Mouse (Mus musculus) embryonic fibroblast, embryonic 13.5 days (primary cell): ENCODE data around the gene Morn2. TPM values are rescaled to one million over a fixed set of nuclear protein-coding genes. Genes with fewer than 3 reads are reported as not detected.
"Not testable (repeated sequence)": the region's sequence is repeated elsewhere in the genome, so short reads cannot be mapped to it uniquely, and the experiment has no call there.

Experiments used
- H3K27ac ChIP-seq: 2 replicates; pipeline ENCODE4 v1.5.1; 2012; ENCODE audit warnings: low read length, control low read depth, inconsistent platforms; ENCODE audit not compliant: insufficient read depth
- H3K4me1 ChIP-seq: 2 replicates; pipeline ENCODE4 v1.6.1; 2011; ENCODE audit warnings: low read length; ENCODE audit not compliant: control insufficient read depth, insufficient read depth
- H3K4me3 ChIP-seq: 2 replicates; pipeline ENCODE4 v1.5.1; 2011; ENCODE audit warnings: mild to moderate bottlenecking, control low read depth, low read length; ENCODE audit not compliant: insufficient read depth
- CTCF ChIP-seq: IDR thresholded peaks from 2 replicates; pipeline ENCODE4 v1.5.1; 2011; ENCODE audit warnings: mild to moderate bottlenecking, control low read depth, low read length, moderate library complexity, borderline replicate concordance; ENCODE audit not compliant: insufficient read depth
- POLR2A ChIP-seq: IDR thresholded peaks from 2 replicates; pipeline ENCODE4 v1.6.1; 2011; ENCODE audit warnings: low read depth, mild to moderate bottlenecking, control low read depth, low read length, moderate library complexity
- polyA plus RNA-seq: library from polyadenylated mRNA; stranded (reverse); fragments of >200 nt; gene quantifications from 2 replicates; pipeline ENCODE4 v1.2.4, GENCODE M21; 2011; ENCODE audit warnings: low read depth; ENCODE audit not compliant: missing spikeins, insufficient read length

Morn2 gene
- polyA plus RNA-seq, result 9.1 and 10.6 TPM in 2 replicates

GRCm38 (mm10) chr17:80290074-80290657 lies at the start of gene Morn2, which contains the start of gene Dhx57:
Morn2 (plus strand) TSS chr17:80290203.
Dhx57 (minus strand) TSS chr17:80290476.
- TF ChIP-seq CTCF, result no peak
- TF ChIP-seq POLR2A, result peak; percentile 71; the same call in 1 of the 2 replicates
- Histone ChIP-seq H3K27ac (peak within 1 kb of the TSS; percentile 51; the same call in 1 of the 2 replicates), H3K4me3 (peak within 1 kb of the TSS; percentile 97), H3K4me1 (peaks cover 2% of the 10 kb centered on the region; the same call in 1 of the 2 replicates)

GRCm38 (mm10) chr17:80241594-80241993 lies 48.4 kb upstream of the Morn2 start:
- TF ChIP-seq POLR2A, result no peak
- no peak for TF ChIP-seq CTCF
- Histone ChIP-seq H3K4me1 (no peaks in the 10 kb centered on the region), H3K4me3 (no peak overlapping the region), H3K27ac (no peak overlapping the region)

GRCm38 (mm10) chr17:80243116-80243515 lies 46.9 kb upstream of the Morn2 start:
- H3K4me1 ChIP-seq, result no peaks in the 10 kb centered on the region
- H3K4me3 ChIP-seq, result no peak overlapping the region
- no peak overlapping the region for H3K27ac ChIP-seq
- TF ChIP-seq CTCF (no peak), POLR2A (no peak)

- no peak overlapping the region for H3K27ac ChIP-seq
- H3K4me1 ChIP-seq, result 0 out of 2 replicates have a peak, but pooled peaks cover 2% of the 10 kb centered on the region
- H3K4me3 ChIP-seq, result no peak overlapping the region
- TF ChIP-seq CTCF (no peak), POLR2A (no peak)
Observed at GRCm38 (mm10) chr17:80252757-80253525, 37.1 kb upstream of the Morn2 start.

- Histone ChIP-seq H3K4me1 (0 out of 2 replicates have a peak, but pooled peaks cover 2% of the 10 kb centered on the region), H3K4me3 (no peak overlapping the region), H3K27ac (peak overlapping the region; percentile 89)
- no peak for TF ChIP-seq CTCF
- TF ChIP-seq POLR2A, result no peak
Observed at GRCm38 (mm10) chr17:80254421-80254820, 35.6 kb upstream of the Morn2 start.

GRCm38 (mm10) chr17:80255208-80255607 lies 34.8 kb upstream of the Morn2 start:
- TF ChIP-seq POLR2A (no peak), CTCF (no peak)
- no peak overlapping the region for H3K4me3 ChIP-seq
- H3K4me1 ChIP-seq, result 0 out of 2 replicates have a peak, but pooled peaks cover 2% of the 10 kb centered on the region
- H3K27ac ChIP-seq, result peak overlapping the region; percentile 89

- H3K4me1 ChIP-seq, result no peaks in the 10 kb centered on the region
- no peak overlapping the region for H3K27ac ChIP-seq
- TF ChIP-seq CTCF (no peak), POLR2A (no peak)
- no peak overlapping the region for H3K4me3 ChIP-seq
Observed at GRCm38 (mm10) chr17:80267065-80267464, 22.9 kb upstream of the Morn2 start.

- Histone ChIP-seq H3K4me1 (no peaks in the 10 kb centered on the region), H3K4me3 (no peak overlapping the region), H3K27ac (no peak overlapping the region)
- TF ChIP-seq CTCF, result no peak
- no peak for TF ChIP-seq POLR2A
Observed at GRCm38 (mm10) chr17:80268151-80268550, 21.9 kb upstream of the Morn2 start.

- not testable (repeated sequence) for H3K4me1 ChIP-seq, H3K4me3 ChIP-seq, H3K27ac ChIP-seq
Observed at GRCm38 (mm10) chr17:80270622-80271021, 19.4 kb upstream of the Morn2 start.

GRCm38 (mm10) chr17:80278255-80278654 lies 11.7 kb upstream of the Morn2 start:
- H3K27ac ChIP-seq, result no peak overlapping the region
- no peaks in the 10 kb centered on the region for H3K4me1 ChIP-seq
- TF ChIP-seq POLR2A, result no peak
- no peak for TF ChIP-seq CTCF
- no peak overlapping the region for H3K4me3 ChIP-seq
